ENCODE assay signal across 8 mouse cellular contexts in the genomic region with DNA sequence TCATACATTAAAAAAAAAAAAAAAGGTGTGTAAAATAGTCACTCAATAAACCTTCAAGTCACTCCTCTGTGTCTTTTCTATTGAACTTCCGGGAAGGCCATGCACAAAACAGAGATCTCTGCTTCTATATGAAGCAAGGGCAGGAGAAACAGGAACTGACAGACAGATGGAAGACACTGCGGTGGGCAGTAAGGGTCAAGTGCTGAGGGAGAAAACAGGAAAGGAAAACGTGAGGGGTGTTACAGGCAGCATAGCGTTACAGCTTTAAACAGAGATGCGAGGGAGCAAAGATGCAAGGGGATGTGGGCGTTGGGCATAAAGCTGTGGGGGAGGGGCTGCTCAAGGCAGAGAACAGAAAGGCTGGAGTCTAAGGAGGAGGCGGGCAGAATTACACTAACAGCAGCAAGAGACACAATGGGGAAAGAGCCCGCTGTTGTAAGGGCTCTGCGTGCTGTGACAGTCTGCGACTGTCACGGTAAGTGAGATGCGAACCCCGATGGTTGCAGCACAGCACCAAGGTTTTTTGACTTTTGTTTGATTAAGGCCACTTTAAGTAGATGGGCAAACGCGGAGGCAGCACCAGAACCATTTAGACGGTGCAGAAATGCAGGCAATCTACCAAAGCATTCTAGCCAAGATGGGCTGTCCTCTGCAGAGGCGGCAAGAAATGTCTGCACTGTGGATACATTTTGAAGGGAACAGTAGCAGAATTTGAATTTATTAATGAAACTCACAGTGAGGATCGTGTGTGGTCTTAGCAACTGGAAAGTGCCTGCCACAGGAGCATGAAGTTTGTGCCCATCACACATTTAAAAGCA.
DNase-seq lines count a peak whose midpoint lies in the region; ATAC-seq lines count a peak whose summit lies in the region.

No protein-coding gene starts in this region.

- H3K4me2 ChIP-seq in embryonic facial prominence, embryonic 13.5 days, result peak overlapping the region; percentile 59

- H3K27me3 ChIP-seq in embryonic facial prominence, embryonic 13.5 days, result no peaks in the 10 kb centered on the region

- peaks cover 14% of the 10 kb centered on the region for H3K4me1 ChIP-seq in embryonic facial prominence, embryonic 13.5 days

- H3K9ac ChIP-seq in embryonic facial prominence, embryonic 13.5 days, result peak overlapping the region; percentile 58

- no peaks in the 10 kb centered on the region for H3K36me3 ChIP-seq in embryonic facial prominence, embryonic 13.5 days

- peak overlapping the region; percentile 34 for H3K4me3 ChIP-seq in embryonic facial prominence, embryonic 13.5 days

- no peak for ATAC-seq in embryonic facial prominence, embryonic 13.5 days (ENCODE audit: insufficient number of reproducible peaks, insufficient read depth, low FRiP score, low TSS enrichment, low read depth)

- peak; percentile 25 for DNase-seq in 416B (ENCODE audit: low read depth)
- peak; percentile 77 for DNase-seq in CD4-positive helper T cell, adult 2 months (ENCODE audit: low read depth, low spot score)
- peak; percentile 33 for DNase-seq in layer of hippocampus, adult 9-11 months
- peak; percentile 27 to 37 for DNase-seq in lung, postnatal 4 days
- DNase-seq in right cerebral cortex, postnatal 25 days, result peak; percentile 22
- no peak for DNase-seq in adrenal gland, adult 2 months
- no peak for DNase-seq in urinary bladder, postnatal 36 days (ENCODE audit: low spot score in 2 of 2)

- 13% methylated on average over 18 of the region's 18 CpGs for WGBS in embryonic facial prominence, embryonic 13.5 days

- no peaks in the 10 kb centered on the region for H3K9me3 ChIP-seq in embryonic facial prominence, embryonic 13.5 days

- no peak overlapping the region for H3K27ac ChIP-seq in embryonic facial prominence, embryonic 13.5 days

Comparison
In these comparisons a context has a peak if more than half of its experiments do, and no peak if none do; other contexts are left out.
1. DNase-seq: peak in 416B (single experiment), CD4-positive helper T cell, adult 2 months (single experiment), layer of hippocampus, adult 9-11 months (single experiment), lung, postnatal 4 days (2 of 2) and right cerebral cortex, postnatal 25 days (single experiment); none in adrenal gland, adult 2 months (single experiment) and urinary bladder, postnatal 36 days (0 of 2).